Mouse (Mus musculus): ENCODE measurements around the gene Anapc5.

The Anapc5 gene

GRCm38 (mm10) chr5:122800345-122801010 is 20.7 kb downstream of the Anapc5 start:
- intact Hi-C loops (cut with DNase I), result no loop called here

- intact Hi-C loops (cut with DNase I), result no loop called here
Observed at GRCm38 (mm10) chr5:122799379-122800344, 21.5 kb downstream of the Anapc5 start.

- intact Hi-C loops (cut with DNase I), result no loop called here
Observed at GRCm38 (mm10) chr5:122798557-122799378, 22.4 kb downstream of the Anapc5 start.

GRCm38 (mm10) chr5:122797866-122798265 is 23.3 kb downstream of the Anapc5 start:
- intact Hi-C loops (cut with DNase I), result no loop called here

GRCm38 (mm10) chr5:122788696-122789095 is 32.4 kb downstream of the Anapc5 start:
- intact Hi-C loops (cut with DNase I), result no loop called here

- intact Hi-C loops (cut with DNase I), result no loop called here
Observed at GRCm38 (mm10) chr5:122786035-122786819, 34.9 kb downstream of the Anapc5 start.

- intact Hi-C loops (cut with DNase I), result no loop called here
Observed at GRCm38 (mm10) chr5:122783726-122784406, 37.3 kb downstream of the Anapc5 start.

- intact Hi-C loops (cut with DNase I), result no loop called here
Observed at GRCm38 (mm10) chr5:122782066-122782465, 39.1 kb downstream of the Anapc5 start.

GRCm38 (mm10) chr5:122780791-122781432 is 40.2 kb downstream of the Anapc5 start:
- intact Hi-C loops (cut with DNase I), result no loop called here

- intact Hi-C loops (cut with DNase I), result no loop called here
Observed at GRCm38 (mm10) chr5:122779277-122779834, 41.8 kb downstream of the Anapc5 start, which contains the start of gene Camkk2. TSS of gene Camkk2 (minus strand) at chr5:122779409.

- intact Hi-C loops (cut with DNase I), result no loop called here
Observed at GRCm38 (mm10) chr5:122778231-122779226, 42.6 kb downstream of the Anapc5 start.

GRCm38 (mm10) chr5:122777322-122777721 is 43.8 kb downstream of the Anapc5 start:
- intact Hi-C loops (cut with DNase I), result no loop called here

- intact Hi-C loops (cut with DNase I), result no loop called here
Observed at GRCm38 (mm10) chr5:122775646-122776286, 45.4 kb downstream of the Anapc5 start.

- intact Hi-C loops (cut with DNase I), result no loop called here
Observed at GRCm38 (mm10) chr5:122774743-122775611, 46.2 kb downstream of the Anapc5 start.

GRCm38 (mm10) chr5:122773756-122774155 is 47.4 kb downstream of the Anapc5 start:
- intact Hi-C loops (cut with DNase I), result no loop called here

GRCm38 (mm10) chr5:122771428-122771827 is 49.7 kb downstream of the Anapc5 start:
- intact Hi-C loops (cut with DNase I), result no loop called here
